Mouse (Mus musculus) kidney, adult 11 months (tissue): ENCODE data around the gene Sertad2.

ENCODE experiments used
- DNase-seq: peaks from one replicate; pipeline ENCODE4 v3.0.0; 2022

Sertad2 gene

GRCm38 (mm10) chr11:20542739-20543452 is at the start of gene Sertad2:
Gene Sertad2, plus strand, starts transcription at chr11:20543253.
- peak; percentile 100 for DNase-seq

GRCm38 (mm10) chr11:20493922-20494626 is 49.0 kb upstream of the Sertad2 start:
- no peak for DNase-seq

GRCm38 (mm10) chr11:20500516-20500915 is 42.5 kb upstream of the Sertad2 start:
- no peak for DNase-seq

- DNase-seq = no peak
Observed at GRCm38 (mm10) chr11:20501160-20501955, 41.7 kb upstream of the Sertad2 start.

GRCm38 (mm10) chr11:20513574-20513973 is 29.5 kb upstream of the Sertad2 start:
- no peak for DNase-seq

- no peak for DNase-seq
Observed at GRCm38 (mm10) chr11:20514757-20515156, 28.3 kb upstream of the Sertad2 start.

GRCm38 (mm10) chr11:20521321-20521720 is 21.7 kb upstream of the Sertad2 start:
- DNase-seq = peak; percentile 87

- no peak for DNase-seq
Observed at GRCm38 (mm10) chr11:20522750-20523149, 20.3 kb upstream of the Sertad2 start.

GRCm38 (mm10) chr11:20524435-20524834 is 18.6 kb upstream of the Sertad2 start:
- DNase-seq = no peak

GRCm38 (mm10) chr11:20525909-20526308 is 17.1 kb upstream of the Sertad2 start:
- DNase-seq = no peak

GRCm38 (mm10) chr11:20527901-20528300 is 15.2 kb upstream of the Sertad2 start:
- no peak for DNase-seq

- DNase-seq = no peak
Observed at GRCm38 (mm10) chr11:20531682-20531991, 11.4 kb upstream of the Sertad2 start.

- peak; percentile 61 for DNase-seq
Observed at GRCm38 (mm10) chr11:20531992-20532881, 10.8 kb upstream of the Sertad2 start.

GRCm38 (mm10) chr11:20533231-20533630 is 9.8 kb upstream of the Sertad2 start:
- no peak for DNase-seq

- no peak for DNase-seq
Observed at GRCm38 (mm10) chr11:20537221-20537620, 5.8 kb upstream of the Sertad2 start.

- no peak for DNase-seq
Observed at GRCm38 (mm10) chr11:20538496-20538895, 4.6 kb upstream of the Sertad2 start.

GRCm38 (mm10) chr11:20541280-20541679 is 1.8 kb upstream of the Sertad2 start:
- no peak for DNase-seq

GRCm38 (mm10) chr11:20541995-20542637 is 937 bp upstream of the Sertad2 start:
- DNase-seq = no peak

GRCm38 (mm10) chr11:20543453-20544120 is 534 bp downstream of the Sertad2 start:
- DNase-seq = peak; percentile 52

- DNase-seq = no peak
Observed at GRCm38 (mm10) chr11:20544376-20544775, 1.3 kb downstream of the Sertad2 start.

- DNase-seq = no peak
Observed at GRCm38 (mm10) chr11:20544801-20545515, 1.9 kb downstream of the Sertad2 start.
